Mouse (Mus musculus) bone marrow macrophage, adult 2 months (primary cell): ENCODE results near the gene Tcl1b5. TPM values are rescaled to one million over a fixed set of nuclear protein-coding genes. Genes with fewer than 3 reads are reported as not detected.

Experiments
- H3K27ac ChIP-seq: 2 replicates; pipeline ENCODE4 v1.5.1; 2012; ENCODE audit warnings: low read depth, low read length; ENCODE audit not compliant: insufficient read depth
- H3K4me1 ChIP-seq: 2 replicates; pipeline ENCODE4 v1.6.1; 2012; ENCODE audit warnings: low read length; ENCODE audit not compliant: control insufficient read depth, insufficient read depth
- H3K4me3 ChIP-seq: 2 replicates; pipeline ENCODE4 v1.5.1; 2012; ENCODE audit warnings: mild to moderate bottlenecking, low read length, moderate library complexity; ENCODE audit not compliant: insufficient read depth
- CTCF ChIP-seq: IDR thresholded peaks from 2 replicates; pipeline ENCODE4 v1.5.1; 2012; ENCODE audit warnings: low read depth, mild to moderate bottlenecking, low read length, moderate library complexity
- POLR2A ChIP-seq: IDR thresholded peaks from 2 replicates; pipeline ENCODE4 v1.6.1; 2012; ENCODE audit warnings: mild to moderate bottlenecking, low read depth, low read length, borderline replicate concordance
- polyA plus RNA-seq: library from polyadenylated mRNA; stranded (reverse); fragments of >200 nt; gene quantifications from 2 replicates; pipeline ENCODE4 v1.2.4, GENCODE M21; 2012; ENCODE audit not compliant: missing spikeins, insufficient read depth, insufficient read length

Gene Tcl1b5
- polyA plus RNA-seq, 1 experiment = not detected

DNA sequence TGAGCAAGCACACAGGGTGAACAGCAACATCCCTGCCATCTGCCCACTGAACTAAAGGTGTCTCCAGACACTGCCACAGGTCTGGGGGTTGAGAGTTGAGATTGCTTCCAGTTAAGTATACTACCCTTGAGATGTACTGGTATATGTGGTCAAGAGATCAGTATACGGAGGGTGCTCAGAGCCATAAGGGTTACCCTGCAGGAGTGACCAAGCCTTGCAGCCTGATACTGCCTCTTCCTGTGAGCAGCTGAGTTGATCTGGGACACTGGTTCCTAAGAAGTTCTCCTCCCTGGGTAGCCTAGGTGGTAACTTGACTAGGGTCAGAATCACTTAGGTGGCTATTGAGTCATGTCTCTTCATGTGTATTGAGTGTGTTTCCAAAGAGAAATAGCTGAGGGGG is 32.3 kb downstream of the Tcl1b5 start:
- H3K4me3 ChIP-seq = no peak overlapping the region

DNA sequence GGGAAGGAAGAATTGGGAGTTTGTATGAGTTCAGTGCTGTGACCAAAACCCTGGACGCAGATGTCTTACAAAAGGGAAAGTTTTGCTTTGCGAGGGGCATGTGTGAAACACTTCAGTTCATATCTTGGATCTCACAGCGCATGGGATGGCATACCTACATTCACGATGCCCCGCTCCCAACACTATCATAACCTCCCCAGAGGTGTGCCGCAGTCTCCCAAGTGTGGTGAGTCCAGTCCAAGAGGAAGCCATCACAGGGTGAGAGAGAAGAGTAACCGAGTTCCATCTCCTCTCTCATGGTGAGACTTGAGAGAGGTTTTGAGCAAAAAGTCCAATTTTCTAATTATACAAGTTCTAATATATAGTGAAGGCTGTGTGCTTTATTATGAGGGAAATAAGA is 33.1 kb downstream of the Tcl1b5 start:
- no peak for TF ChIP-seq POLR2A
- TF ChIP-seq CTCF = no peak
- no peaks in the 10 kb centered on the region for H3K4me1 ChIP-seq
- no peak overlapping the region for H3K27ac ChIP-seq
- H3K4me3 ChIP-seq = no peak overlapping the region

More for the DNA sequence above, 32.3 kb downstream of the Tcl1b5 start:
- TF ChIP-seq POLR2A (no peak), CTCF (no peak)
- Histone ChIP-seq H3K4me1 (no peaks in the 10 kb centered on the region), H3K27ac (no peak overlapping the region)

- no peak for TF ChIP-seq POLR2A
- no peak for TF ChIP-seq CTCF
- H3K27ac ChIP-seq = no peak overlapping the region
- H3K4me3 ChIP-seq = no peak overlapping the region
- no peaks in the 10 kb centered on the region for H3K4me1 ChIP-seq
Observed at GRCm38 (mm10) chr12:105217101-105217760, 41.1 kb downstream of the Tcl1b5 start.

- no peak for TF ChIP-seq CTCF
- no peak for TF ChIP-seq POLR2A
- H3K4me3 ChIP-seq = no peak within 1 kb of the TSS
- no peak within 1 kb of the TSS for H3K27ac ChIP-seq
- H3K4me1 ChIP-seq = no peaks in the 10 kb centered on the region
Observed at GRCm38 (mm10) chr12:105222601-105223319, 46.6 kb downstream of the Tcl1b5 start, which contains the start of gene Tcl1. Tcl1 (minus strand) TSS chr12:105222793.

DNA sequence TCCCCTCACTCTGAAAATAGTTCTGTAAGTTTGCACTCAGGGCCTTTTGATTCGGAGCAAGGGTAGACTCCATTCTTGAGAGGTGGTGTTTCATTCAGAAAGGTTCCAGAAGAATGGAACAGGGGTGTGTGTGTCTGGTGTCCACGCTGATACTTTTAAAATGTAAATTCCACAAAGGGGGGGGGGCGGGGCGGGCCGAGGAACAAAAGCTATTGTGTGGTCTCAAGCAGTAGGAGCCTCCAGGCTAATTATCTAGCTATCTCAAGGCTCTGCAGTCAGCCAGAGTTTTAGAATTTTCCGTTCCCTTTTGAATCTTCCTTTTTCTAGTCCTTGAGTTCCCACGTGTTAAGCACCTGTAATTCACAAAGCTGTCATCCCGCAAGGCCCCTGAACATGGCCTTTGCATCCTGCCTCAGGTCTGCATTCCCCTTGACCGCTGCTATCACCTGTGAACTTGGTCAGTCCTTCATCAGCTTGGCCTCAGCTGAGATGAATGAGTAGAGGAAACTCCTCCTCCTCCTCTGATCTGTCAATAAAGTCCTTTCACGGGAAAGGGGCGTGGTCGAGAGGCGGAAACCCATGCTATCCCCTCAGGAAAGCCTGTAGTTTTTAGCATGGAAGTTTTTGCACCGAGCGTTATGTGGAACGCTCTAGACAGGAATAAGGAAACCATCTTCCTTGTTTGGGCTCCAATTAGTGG is 48.6 kb downstream of the Tcl1b5 start:
- TF ChIP-seq POLR2A = no peak
- Histone ChIP-seq H3K4me1 (no peaks in the 10 kb centered on the region), H3K4me3 (no peak overlapping the region), H3K27ac (no peak overlapping the region)

Other genes with a start within 250 kb of the Tcl1b5 start
- gene Syne3, start 166.5 kb upstream of the Tcl1b5 start, polyA plus RNA-seq = 13.4 and 18.2 TPM in 2 replicates
- 22.5 and 31.6 TPM in 2 replicates for gene Glrx5, start 143.7 kb upstream of the Tcl1b5 start, polyA plus RNA-seq
- not detected in 2 replicates for gene Tcl1b2, start 30.3 kb upstream of the Tcl1b5 start, polyA plus RNA-seq
- not detected in 2 replicates for gene Tcl1b1, start 16.7 kb upstream of the Tcl1b5 start, polyA plus RNA-seq
- not detected in 2 replicates for gene Tcl1b3, start 14.7 kb downstream of the Tcl1b5 start, polyA plus RNA-seq
- gene Tcl1b4, start 25.6 kb downstream of the Tcl1b5 start, polyA plus RNA-seq = not detected in 2 replicates
- gene Tcl1, start 46.4 kb downstream of the Tcl1b5 start, polyA plus RNA-seq = not detected in 2 replicates
- 0.33 TPM in 1 of 2 replicates, not detected in the other for gene Tunar, start 157.5 kb downstream of the Tcl1b5 start, polyA plus RNA-seq